Mouse (Mus musculus): ENCODE results near the gene Plac8. TPM values are rescaled to one million over a fixed set of nuclear protein-coding genes. Genes with fewer than 3 reads are reported as not detected.

Plac8 gene
- total RNA-seq, 2 experiments from 2014 or later, result 0.36 to 1.4 TPM

DNA sequence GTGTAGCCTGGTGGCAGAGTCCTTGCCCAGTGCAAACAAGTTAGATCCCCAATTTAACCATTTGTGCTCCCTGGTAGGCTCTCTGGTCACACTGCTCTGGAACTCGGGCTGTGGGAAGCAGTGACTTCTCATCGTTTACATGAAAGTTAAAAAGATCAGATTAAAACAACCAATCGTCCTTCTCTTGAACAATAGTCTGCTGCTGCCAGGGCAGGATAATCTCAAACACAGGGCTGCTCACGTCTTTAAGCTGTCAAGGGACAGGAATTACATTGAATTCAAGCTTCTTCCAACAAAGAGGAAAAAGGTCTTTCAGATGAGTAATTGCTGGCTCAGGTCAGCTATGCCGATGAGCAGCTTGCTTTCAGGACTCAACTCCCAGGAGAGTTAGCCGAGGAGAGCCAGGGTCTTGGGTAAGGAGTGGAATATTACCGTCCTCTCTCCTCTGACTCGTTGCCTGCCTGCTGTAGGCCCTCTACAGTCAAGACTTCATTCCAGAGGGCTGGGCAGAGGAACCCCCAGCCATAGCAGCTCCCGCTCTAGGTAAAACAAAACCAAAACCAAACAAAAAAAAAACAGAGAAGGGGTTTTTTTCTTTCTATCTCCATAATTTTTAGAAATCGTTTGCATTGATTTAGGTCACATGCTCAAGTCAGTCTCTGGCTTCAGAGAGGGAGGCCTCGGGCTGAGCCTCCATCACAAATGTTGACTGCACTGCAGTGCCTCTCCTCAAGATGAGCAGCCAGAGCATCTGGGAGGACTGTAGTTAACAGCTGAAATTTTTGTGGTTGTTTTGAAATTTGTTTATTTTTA, 9.8 kb upstream of the Plac8 start:
- intact Hi-C loops (cut with DNase I), result no loop called here
- DNase-seq (ENCODE audit: low spot score), result no peak

- intact Hi-C loops (cut with DNase I), result no loop called here
- DNase-seq (ENCODE audit: low spot score), result no peak
Observed at GRCm38 (mm10) chr5:100578863-100579411, 6.9 kb upstream of the Plac8 start.

DNA sequence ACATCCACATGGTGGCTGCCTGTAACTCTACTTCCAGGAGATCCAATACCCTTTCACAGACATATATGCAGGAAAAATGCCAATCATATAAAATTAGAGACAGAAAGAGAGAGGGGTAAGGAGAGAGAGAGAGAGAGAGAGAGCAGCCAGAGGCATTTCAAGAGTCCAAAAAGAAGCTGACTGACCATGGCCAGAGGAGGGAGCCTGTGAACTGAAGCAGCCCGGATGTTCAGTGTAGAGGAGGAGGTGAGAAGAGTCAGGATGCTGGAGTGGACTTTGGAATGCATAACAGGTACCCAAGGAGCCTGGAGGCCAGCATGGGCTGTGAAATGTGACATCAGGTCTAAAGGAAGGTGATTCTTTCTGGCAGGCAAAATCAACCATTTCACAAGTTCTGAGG, 2.7 kb upstream of the Plac8 start:
- intact Hi-C loops (cut with DNase I), result no loop called here
- DNase-seq (ENCODE audit: low spot score), result no peak

DNA sequence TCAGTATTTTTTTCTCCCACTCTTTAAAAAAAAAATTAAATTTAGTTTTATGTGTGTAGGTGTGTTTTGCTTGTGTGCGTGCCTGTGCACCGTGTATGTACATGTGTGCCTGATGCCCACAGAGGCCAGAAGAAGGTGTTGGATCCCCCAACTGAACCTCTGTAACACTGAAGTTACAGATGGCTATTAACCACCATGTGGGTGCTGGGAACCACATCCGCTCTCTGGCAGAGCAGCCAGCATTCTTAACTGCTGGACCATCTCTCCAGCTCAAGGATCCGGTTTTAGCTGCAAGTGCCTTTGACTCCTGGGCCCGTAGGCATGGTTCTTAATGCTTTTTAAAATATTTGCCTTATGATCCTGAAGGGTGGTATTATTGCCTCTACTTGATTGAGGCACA, 1.2 kb upstream of the Plac8 start:
- DNase-seq (ENCODE audit: low spot score), result no peak
- intact Hi-C loops (cut with DNase I), result no loop called here

- DNase-seq (ENCODE audit: low spot score), result no peak
- intact Hi-C loops (cut with DNase I), result no loop called here
Observed at GRCm38 (mm10) chr5:100570716-100571115, 1.3 kb downstream of the Plac8 start.

DNA sequence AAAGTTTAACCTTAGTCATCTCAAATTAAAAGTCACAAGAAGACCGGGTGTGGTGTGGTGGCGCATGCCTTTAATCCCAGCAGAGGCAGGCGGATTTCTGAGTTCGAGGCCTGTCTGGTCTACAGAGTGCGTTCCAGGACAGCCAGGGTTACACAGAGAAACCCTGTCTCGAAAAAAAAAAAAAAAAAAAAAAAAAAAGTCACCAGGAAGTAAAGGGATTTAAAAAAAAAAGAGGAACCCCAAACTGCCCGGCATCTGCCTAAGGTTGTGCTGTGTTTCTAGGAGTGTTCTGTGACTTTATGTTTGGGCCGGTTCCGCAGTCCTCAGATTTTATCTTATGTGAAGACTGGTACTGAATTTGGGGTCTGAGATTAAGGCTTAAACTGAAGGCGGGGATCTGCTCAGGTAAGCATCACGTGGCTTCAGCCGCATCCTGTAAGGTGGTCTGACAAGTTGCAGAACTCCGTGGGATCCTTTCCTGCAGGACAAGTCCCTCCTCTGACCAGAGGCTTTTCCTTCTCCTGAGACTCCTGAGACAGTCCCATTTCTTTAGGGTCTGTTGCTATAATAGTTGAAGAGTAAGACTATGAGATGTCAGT, 1.9 kb downstream of the Plac8 start:
- intact Hi-C loops (cut with DNase I), result no loop called here
- DNase-seq (ENCODE audit: low spot score), result no peak

DNA sequence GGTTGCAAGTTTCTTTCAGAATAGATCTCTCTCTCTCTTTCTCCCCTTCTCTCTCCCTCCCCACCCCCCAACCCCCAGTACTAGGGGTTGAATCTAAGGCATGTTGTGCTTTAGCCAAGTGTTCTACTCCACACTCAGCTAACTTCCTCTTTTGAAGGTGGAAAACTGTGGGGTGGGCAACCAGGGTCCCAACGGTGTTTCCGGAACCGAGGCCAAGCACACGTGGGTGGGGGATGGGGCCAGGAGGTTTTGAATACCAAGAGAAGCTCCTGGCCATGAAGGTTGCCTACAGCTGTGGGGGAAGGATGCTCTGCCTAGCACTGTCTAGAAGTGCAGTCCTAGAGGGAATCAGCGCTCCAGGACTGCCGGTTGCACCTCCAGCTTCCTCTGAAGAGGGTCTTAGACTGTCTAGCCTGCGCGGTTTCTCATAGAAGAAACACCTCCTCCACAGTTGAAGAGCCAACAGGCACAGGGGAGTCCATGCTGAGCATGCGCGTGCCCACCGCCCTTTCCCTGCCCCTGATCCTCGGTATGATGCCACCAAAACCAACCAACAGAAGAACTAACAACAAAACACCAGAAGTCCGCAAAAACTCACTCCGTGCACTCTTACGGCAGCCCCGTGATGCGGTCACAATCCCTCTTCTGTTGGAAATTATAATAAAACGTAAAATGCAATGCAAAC, 2.7 kb downstream of the Plac8 start:
- intact Hi-C loops (cut with DNase I), result no loop called here
- DNase-seq (ENCODE audit: low spot score), result no peak

GRCm38 (mm10) chr5:100568802-100569201, 3.2 kb downstream of the Plac8 start:
- DNase-seq (ENCODE audit: low spot score), result no peak
- intact Hi-C loops (cut with DNase I), result no loop called here

DNA sequence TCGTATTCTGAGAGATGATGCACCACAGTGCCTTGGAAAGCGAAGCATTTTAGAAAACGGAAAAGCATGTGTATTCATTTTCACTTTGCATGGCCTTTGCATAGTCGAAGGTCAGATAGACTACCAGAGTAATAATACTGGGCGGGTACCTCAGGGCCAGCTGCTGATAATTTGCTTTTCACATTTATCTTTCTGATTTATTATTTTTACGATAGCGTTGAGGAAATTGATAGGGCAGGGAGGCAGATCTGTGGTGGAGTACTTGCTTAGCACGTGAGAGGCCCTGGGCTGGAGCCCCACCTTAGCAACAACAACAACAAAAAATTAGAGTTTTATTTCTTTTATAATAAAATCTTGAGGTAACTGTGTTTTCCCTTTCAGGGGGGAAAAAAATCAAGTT, 3.9 kb downstream of the Plac8 start:
- intact Hi-C loops (cut with DNase I), result no loop called here
- DNase-seq (ENCODE audit: low spot score), result no peak

DNA sequence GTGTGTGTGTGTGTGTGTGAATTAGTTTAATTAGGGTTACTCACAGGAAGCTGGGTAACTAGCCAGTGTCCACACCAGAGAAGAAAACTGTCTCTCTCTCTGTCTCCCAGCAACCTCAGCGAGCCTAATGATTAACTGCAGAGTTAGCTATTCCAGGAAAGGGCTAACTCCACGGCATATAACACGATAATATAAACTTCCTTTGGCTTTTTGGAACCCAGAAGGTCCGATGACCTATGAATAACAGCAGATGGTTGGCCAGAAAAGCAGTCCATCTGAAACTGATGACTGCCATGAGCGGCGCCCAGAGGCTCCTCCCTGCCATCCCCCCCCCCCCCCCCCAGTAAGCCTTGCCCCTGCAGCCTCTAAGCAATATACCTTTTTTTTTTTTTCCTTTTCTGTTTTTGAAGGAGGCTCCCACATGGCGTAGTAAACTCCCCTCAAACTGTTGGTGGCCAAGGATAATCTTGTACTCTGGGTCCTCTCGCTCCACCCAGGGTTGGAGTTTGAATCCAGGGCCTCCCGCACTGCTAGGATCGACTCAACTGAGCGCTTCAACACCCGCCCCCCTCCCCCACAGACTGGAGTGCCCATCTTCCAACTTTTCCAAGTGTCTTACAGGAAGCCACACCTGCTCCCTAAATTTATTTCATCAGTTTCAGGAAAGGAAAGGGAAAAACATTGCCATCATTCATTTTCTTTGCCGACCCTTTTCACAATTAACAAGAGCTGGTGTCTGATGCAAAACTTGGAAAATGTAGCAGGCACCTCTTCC, 4.6 kb downstream of the Plac8 start:
- intact Hi-C loops (cut with DNase I), result no loop called here

GRCm38 (mm10) chr5:100566798-100567197, 5.2 kb downstream of the Plac8 start:
- no peak for DNase-seq (ENCODE audit: low spot score)
- intact Hi-C loops (cut with DNase I), result no loop called here

More for the DNA sequence above, 4.6 kb downstream of the Plac8 start:
- no peak for DNase-seq (ENCODE audit: low spot score)

- intact Hi-C loops (cut with DNase I), result no loop called here
- no peak for DNase-seq (ENCODE audit: low spot score)
Observed at GRCm38 (mm10) chr5:100562702-100563101, 9.3 kb downstream of the Plac8 start.

DNA sequence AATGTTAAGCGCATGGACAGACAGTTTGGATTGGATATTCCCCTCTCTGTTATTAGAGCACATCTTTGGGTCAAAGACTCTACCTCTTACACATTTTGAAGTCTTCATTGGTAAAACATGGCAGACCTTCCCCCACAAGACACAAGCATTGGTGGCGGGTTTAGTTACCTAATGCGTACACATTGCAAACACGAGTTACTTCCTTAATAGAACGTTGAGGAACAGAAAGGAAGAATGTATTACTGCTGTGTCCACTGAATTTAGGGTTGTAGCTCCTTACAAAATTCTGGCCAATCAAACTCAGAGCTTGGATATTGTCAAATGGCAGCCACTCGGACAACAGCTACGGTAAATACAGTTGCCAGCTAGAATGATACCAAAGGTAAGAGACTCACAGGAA, 12.7 kb downstream of the Plac8 start:
- DNase-seq (ENCODE audit: low spot score), result no peak
- intact Hi-C loops (cut with DNase I), result no loop called here

DNA sequence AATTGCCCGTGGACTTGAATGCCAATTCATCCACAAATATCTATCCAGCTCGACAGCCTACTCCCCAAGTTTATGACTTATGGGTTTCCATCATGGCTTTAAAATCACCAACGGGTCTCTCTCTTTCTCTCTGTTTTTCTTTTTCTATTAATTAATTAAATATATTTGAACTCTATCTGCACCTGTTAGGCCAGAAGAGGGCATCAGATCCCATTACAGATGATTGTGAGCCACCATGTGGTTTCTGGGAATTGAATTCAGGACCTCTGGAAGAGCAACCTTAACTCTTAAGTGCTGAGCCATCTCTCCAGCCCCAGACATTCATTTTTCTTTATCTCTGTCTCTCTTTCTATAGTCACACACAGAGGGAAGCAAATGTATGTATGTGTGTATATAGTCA, 13.3 kb downstream of the Plac8 start:
- no peak for DNase-seq (ENCODE audit: low spot score)
- intact Hi-C loops (cut with DNase I), result no loop called here

GRCm38 (mm10) chr5:100557537-100557936, 14.5 kb downstream of the Plac8 start:
- intact Hi-C loops (cut with DNase I), result no loop called here
- DNase-seq (ENCODE audit: low spot score), result no peak

DNA sequence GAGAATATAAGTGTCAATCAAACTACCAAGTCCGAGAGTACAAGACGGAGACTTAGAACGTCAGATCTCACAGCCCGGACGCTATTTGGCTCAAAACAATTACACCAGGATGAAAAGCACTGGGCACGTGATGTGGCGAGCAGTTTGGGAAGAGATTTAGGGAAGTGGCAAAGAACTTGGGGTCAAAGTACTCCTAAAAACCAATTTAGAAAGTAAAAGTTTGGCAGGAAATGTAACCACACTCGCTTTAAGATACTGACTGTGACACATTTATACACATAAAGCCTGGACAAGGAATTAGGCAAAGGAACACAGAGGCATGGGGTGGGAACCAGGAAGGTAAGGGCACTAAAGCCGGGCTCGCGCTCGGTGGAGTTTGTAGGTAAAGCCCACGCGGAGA, 15.0 kb downstream of the Plac8 start:
- DNase-seq (ENCODE audit: low spot score), result no peak
- intact Hi-C loops (cut with DNase I), result no loop called here

DNA sequence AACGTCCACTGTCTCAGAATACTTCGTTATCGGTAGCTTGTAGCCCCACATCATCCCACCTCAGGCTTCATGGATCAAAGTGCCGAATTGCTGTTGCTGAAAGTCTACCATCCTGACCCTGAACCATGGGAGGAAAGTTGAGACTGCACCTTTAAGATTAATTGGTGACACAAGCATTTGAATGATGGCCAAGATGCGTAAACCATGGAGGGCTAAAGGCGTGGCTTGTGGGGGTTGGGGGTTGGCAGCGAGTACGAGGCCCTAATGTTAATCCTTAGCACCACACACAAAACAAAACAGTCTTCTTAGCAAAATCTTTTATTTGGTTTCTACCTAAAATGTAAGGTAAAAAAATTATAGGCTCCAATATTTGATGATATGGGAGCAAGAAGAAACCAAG, 18.6 kb downstream of the Plac8 start:
- DNase-seq (ENCODE audit: low spot score), result no peak
- intact Hi-C loops (cut with DNase I), result no loop called here

GRCm38 (mm10) chr5:100551952-100552351, 20.1 kb downstream of the Plac8 start:
- intact Hi-C loops (cut with DNase I), result no loop called here
- DNase-seq (ENCODE audit: low spot score), result no peak

DNA sequence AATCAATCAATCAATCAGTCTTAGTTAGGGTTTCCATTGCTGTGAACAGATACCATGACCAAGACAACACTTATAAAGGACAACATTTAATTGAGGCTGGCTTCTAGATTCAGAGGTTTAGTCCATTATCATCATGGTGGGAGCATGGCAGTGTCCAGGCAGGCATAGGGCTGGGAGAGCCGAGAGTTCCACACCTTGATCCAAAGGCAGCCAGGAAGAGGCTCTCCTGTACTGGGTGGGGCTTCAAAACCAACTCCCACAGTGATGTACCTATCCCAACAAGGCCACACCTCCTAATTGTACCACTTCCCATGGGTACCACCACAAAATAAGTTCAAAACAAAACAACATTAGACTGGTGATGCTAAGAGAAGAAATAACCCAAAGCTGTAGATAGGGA, 21.9 kb downstream of the Plac8 start:
- DNase-seq (ENCODE audit: low spot score), result no peak
- intact Hi-C loops (cut with DNase I), result no loop called here

- DNase-seq (ENCODE audit: low spot score), result no peak
- intact Hi-C loops (cut with DNase I), result loop anchor here (10.0 kb wide), 2 partner anchors 245 to 365 kb away; partner anchors contain the start of genes Helq and Mrps18c
Observed at GRCm38 (mm10) chr5:100549311-100549710, 22.7 kb downstream of the Plac8 start.

Measured in heart, postnatal 25 days (tissue).